Mouse (Mus musculus) stomach, postnatal 0 days (tissue): Measurements from ENCODE around the gene Nrp1.

Experiments used
- CTCF ChIP-seq: IDR thresholded peaks from 2 replicates; pipeline ENCODE4 v1.5.1; 2016; ENCODE audit warnings: antibody characterized with exemption, low read depth, mild to moderate bottlenecking, moderate library complexity
- EP300 ChIP-seq: optimal IDR thresholded peaks from 2 replicates; pipeline ENCODE3; 2016; ENCODE audit warnings: antibody characterized with exemption

- no peak for TF ChIP-seq CTCF
- no peak for TF ChIP-seq EP300
Observed at GRCm38 (mm10) chr8:128473456-128474239, 115.2 kb downstream of the Nrp1 start.
